Mouse (Mus musculus): ENCODE data around the gene Dstn. TPM values are rescaled to one million over a fixed set of nuclear protein-coding genes. Genes with fewer than 3 reads are reported as not detected.

Gene Dstn
- polyA plus RNA-seq, 1 experiment = 132 TPM

GRCm38 (mm10) chr2:143918831-143919502 is 3.8 kb downstream of the Dstn start:
- peak; percentile 49; the same call in 1 of the 2 replicates for TF ChIP-seq CTCF (IDR thresholded peaks at IDR 0.05; ENCODE audit: borderline replicate concordance, insufficient read depth, low read depth, low read length)
- TF ChIP-seq POLR2A (IDR thresholded peaks at IDR 0.05; ENCODE audit: borderline replicate concordance, insufficient read depth, low read length) = no peak

GRCm38 (mm10) chr2:143924085-143924484 is 9.0 kb downstream of the Dstn start:
- Histone ChIP-seq H3K27ac (ENCODE audit: insufficient read depth, low read length) (0 out of 2 replicates have a peak overlapping the region, but pooled peaks have one; percentile 39), H3K4me3 (replicated peaks; ENCODE audit: insufficient read depth, low read depth, low read length) (no peak overlapping the region), H3K27me3 (ENCODE audit: control insufficient read depth, insufficient read depth, low read length) (no peaks in the 10 kb centered on the region), H3K4me1 (ENCODE audit: control insufficient read depth, insufficient read depth, low read length) (peaks cover 7% of the 10 kb centered on the region)
- no peak for DNase-seq
- WGBS = 67% methylated on average over 7 of the region's 7 CpGs
- no peak for TF ChIP-seq POLR2A (IDR thresholded peaks at IDR 0.05; ENCODE audit: borderline replicate concordance, insufficient read depth, low read length)
- no peak for TF ChIP-seq CTCF (IDR thresholded peaks at IDR 0.05; ENCODE audit: borderline replicate concordance, insufficient read depth, low read depth, low read length)

More at GRCm38 (mm10) chr2:143918831-143919502, 3.8 kb downstream of the Dstn start:
- WGBS = 57% methylated on average over 4 of the region's 4 CpGs
- H3K4me1 ChIP-seq (ENCODE audit: control insufficient read depth, insufficient read depth, low read length) = peaks cover 4% of the 10 kb centered on the region; the same call in 1 of the 2 replicates
- no peak overlapping the region for H3K27ac ChIP-seq (ENCODE audit: insufficient read depth, low read length)
- H3K4me3 ChIP-seq (replicated peaks; ENCODE audit: insufficient read depth, low read depth, low read length) = no peak overlapping the region
- DNase-seq = no peak
- H3K27me3 ChIP-seq (ENCODE audit: control insufficient read depth, insufficient read depth, low read length) = no peaks in the 10 kb centered on the region

- WGBS = 94% methylated on average over 6 of the region's 6 CpGs
Observed at GRCm38 (mm10) chr2:143925826-143926225, 10.7 kb downstream of the Dstn start.

GRCm38 (mm10) chr2:143929607-143930311 is 14.6 kb downstream of the Dstn start:
- Histone ChIP-seq H3K27me3 (ENCODE audit: control insufficient read depth, insufficient read depth, low read length) (no peaks in the 10 kb centered on the region), H3K4me3 (replicated peaks; ENCODE audit: insufficient read depth, low read depth, low read length) (no peak overlapping the region), H3K4me1 (ENCODE audit: control insufficient read depth, insufficient read depth, low read length) (peaks cover 13% of the 10 kb centered on the region), H3K27ac (ENCODE audit: insufficient read depth, low read length) (no peak overlapping the region)
- 31% methylated on average over 3 of the region's 3 CpGs for WGBS
- no peak for DNase-seq
- TF ChIP-seq POLR2A (IDR thresholded peaks at IDR 0.05; ENCODE audit: borderline replicate concordance, insufficient read depth, low read length) (no peak), CTCF (IDR thresholded peaks at IDR 0.05; ENCODE audit: borderline replicate concordance, insufficient read depth, low read depth, low read length) (no peak)

More at GRCm38 (mm10) chr2:143925826-143926225, 10.7 kb downstream of the Dstn start:
- TF ChIP-seq POLR2A (IDR thresholded peaks at IDR 0.05; ENCODE audit: borderline replicate concordance, insufficient read depth, low read length) (no peak), CTCF (IDR thresholded peaks at IDR 0.05; ENCODE audit: borderline replicate concordance, insufficient read depth, low read depth, low read length) (no peak)
- Histone ChIP-seq H3K4me3 (replicated peaks; ENCODE audit: insufficient read depth, low read depth, low read length) (no peak overlapping the region), H3K27ac (ENCODE audit: insufficient read depth, low read length) (no peak overlapping the region), H3K27me3 (ENCODE audit: control insufficient read depth, insufficient read depth, low read length) (no peaks in the 10 kb centered on the region), H3K4me1 (ENCODE audit: control insufficient read depth, insufficient read depth, low read length) (peaks cover 10% of the 10 kb centered on the region)
- DNase-seq = no peak

DNA sequence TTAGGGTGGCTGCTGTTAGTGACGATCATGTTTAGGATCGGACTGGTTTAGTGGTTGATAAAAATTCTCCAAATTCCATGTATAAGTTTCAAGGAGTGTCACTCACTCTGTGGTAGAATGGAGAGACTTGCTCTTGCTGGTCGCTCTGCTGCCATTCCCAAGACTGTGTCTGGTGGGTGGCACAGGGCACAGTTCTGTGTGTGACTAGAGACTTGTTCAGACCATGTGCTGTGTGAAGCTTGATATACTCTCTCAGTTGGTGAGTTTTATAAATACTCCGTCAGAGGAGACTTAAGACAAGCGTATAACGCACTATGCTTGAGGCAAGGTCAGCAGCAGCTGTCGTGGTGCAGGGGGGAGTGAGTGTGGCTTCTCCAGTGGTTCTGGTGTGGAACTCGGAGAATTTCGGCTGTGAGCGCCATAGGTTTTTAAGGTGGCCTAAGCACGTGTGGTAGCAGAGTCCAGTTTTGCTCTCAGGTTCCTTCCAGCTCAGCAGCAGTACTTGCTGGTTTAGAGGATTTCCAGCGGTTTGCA is 17.3 kb downstream of the Dstn start:
- WGBS = 87% methylated on average over 12 of the region's 12 CpGs
- H3K4me3 ChIP-seq (replicated peaks; ENCODE audit: insufficient read depth, low read depth, low read length) = no peak overlapping the region
- DNase-seq = no peak
- peaks cover 16% of the 10 kb centered on the region for H3K4me1 ChIP-seq (ENCODE audit: control insufficient read depth, insufficient read depth, low read length)
- no peak overlapping the region for H3K27ac ChIP-seq (ENCODE audit: insufficient read depth, low read length)
- no peaks in the 10 kb centered on the region for H3K27me3 ChIP-seq (ENCODE audit: control insufficient read depth, insufficient read depth, low read length)
- TF ChIP-seq CTCF (IDR thresholded peaks at IDR 0.05; ENCODE audit: borderline replicate concordance, insufficient read depth, low read depth, low read length) (no peak), POLR2A (IDR thresholded peaks at IDR 0.05; ENCODE audit: borderline replicate concordance, insufficient read depth, low read length) (no peak)

GRCm38 (mm10) chr2:143933516-143933915 is 18.4 kb downstream of the Dstn start:
- H3K4me3 ChIP-seq (replicated peaks; ENCODE audit: insufficient read depth, low read depth, low read length) = no peak overlapping the region
- DNase-seq = no peak
- no peak overlapping the region for H3K27ac ChIP-seq (ENCODE audit: insufficient read depth, low read length)
- H3K4me1 ChIP-seq (ENCODE audit: control insufficient read depth, insufficient read depth, low read length) = peaks cover 16% of the 10 kb centered on the region
- TF ChIP-seq POLR2A (IDR thresholded peaks at IDR 0.05; ENCODE audit: borderline replicate concordance, insufficient read depth, low read length) = no peak
- TF ChIP-seq CTCF (IDR thresholded peaks at IDR 0.05; ENCODE audit: borderline replicate concordance, insufficient read depth, low read depth, low read length) = no peak
- WGBS = 28% methylated on average over 5 of the region's 5 CpGs
- no peaks in the 10 kb centered on the region for H3K27me3 ChIP-seq (ENCODE audit: control insufficient read depth, insufficient read depth, low read length)

DNA sequence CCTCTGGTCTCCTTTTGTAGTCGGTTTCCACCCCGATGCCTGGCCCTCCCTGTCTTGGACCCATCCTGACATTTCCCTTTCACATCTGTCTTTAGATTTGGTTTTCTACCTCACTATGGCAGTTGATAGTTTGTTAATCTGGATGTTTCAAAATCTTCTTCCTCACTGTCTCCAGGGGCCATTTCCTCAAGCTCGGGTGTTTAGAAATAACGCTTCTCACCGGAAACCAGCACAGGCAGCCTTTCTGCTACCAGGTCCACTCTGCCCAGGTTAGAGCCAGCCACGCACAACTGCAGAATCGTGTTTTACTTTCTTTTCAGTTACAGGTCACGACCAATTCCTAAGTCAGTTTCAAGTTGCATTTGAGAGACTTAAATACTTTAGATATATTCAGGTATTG is 19.3 kb downstream of the Dstn start:
- no peak for TF ChIP-seq POLR2A (IDR thresholded peaks at IDR 0.05; ENCODE audit: borderline replicate concordance, insufficient read depth, low read length)
- Histone ChIP-seq H3K4me3 (replicated peaks; ENCODE audit: insufficient read depth, low read depth, low read length) (no peak overlapping the region), H3K27me3 (ENCODE audit: control insufficient read depth, insufficient read depth, low read length) (no peaks in the 10 kb centered on the region), H3K27ac (ENCODE audit: insufficient read depth, low read length) (no peak overlapping the region), H3K4me1 (ENCODE audit: control insufficient read depth, insufficient read depth, low read length) (peaks cover 16% of the 10 kb centered on the region)
- WGBS = 93% methylated on average over 8 of the region's 8 CpGs
- no peak for DNase-seq
